Mouse (Mus musculus): Measurements from ENCODE around the gene Lmln. TPM values are rescaled to one million over a fixed set of nuclear protein-coding genes. Genes with fewer than 3 reads are reported as not detected.

Gene Lmln
- 10 to 100 TPM; 17.7 to 20.7 TPM for total RNA-seq (2021)
- long read RNA-seq, experiment 1, full-length matches to known transcripts, result 4 of 12 reads
- long read RNA-seq, experiment 1, partial matches to known transcripts, result 1 of 12 reads
- long read RNA-seq, experiment 1, other reads (novel, unspliced or antisense), result 7 of 12 reads
- long read RNA-seq, experiment 2, full-length matches to known transcripts, result 1 of 6 reads
- long read RNA-seq, experiment 2, partial matches to known transcripts, result 1 of 6 reads
- long read RNA-seq, experiment 2, other reads (novel, unspliced or antisense), result 4 of 6 reads

- intact Hi-C loops (cut with DNase I), result no loop called here
- peak; percentile 90 to 92 for DNase-seq (ENCODE audit: low spot score in 2 of 2)
Observed at GRCm38 (mm10) chr16:33062024-33062681, at the start of gene Lmln. Gene Lmln, plus strand, starts transcription at chr16:33062521.

DNA sequence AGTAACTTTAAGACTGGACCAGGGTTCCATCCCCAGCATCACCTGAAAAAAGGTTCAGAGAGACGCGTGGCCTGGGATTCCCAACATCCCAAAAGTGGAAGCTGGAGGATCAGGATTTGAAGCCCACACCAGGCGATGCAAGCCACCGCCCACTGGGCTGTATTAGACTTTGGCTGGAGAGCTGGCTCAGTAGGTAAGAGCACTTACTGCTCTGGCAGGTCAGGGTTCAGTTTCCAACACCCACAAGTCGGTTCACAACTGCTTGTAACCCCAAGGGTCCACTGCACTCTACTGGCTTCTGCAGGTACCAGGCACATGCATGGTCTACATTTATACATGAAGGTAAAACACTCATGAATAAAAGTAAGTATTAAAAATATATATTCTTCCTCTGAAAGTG, 48.5 kb upstream of the Lmln start:
- intact Hi-C loops (cut with DNase I), result loop anchor here (10.0 kb wide), 1 partner anchor 199 kb away; the partner anchor contains the start of gene Smbd1
- no peak for DNase-seq (ENCODE audit: low spot score in 2 of 2)

GRCm38 (mm10) chr16:33014921-33015320, 47.4 kb upstream of the Lmln start:
- DNase-seq (ENCODE audit: low spot score in 2 of 2), result no peak
- intact Hi-C loops (cut with DNase I), result loop anchor here (10.0 kb wide), 1 partner anchor 200 kb away; the partner anchor contains the start of gene Smbd1

GRCm38 (mm10) chr16:33015396-33015907, 46.9 kb upstream of the Lmln start:
- DNase-seq (ENCODE audit: low spot score in 2 of 2), result no peak
- intact Hi-C loops (cut with DNase I), result loop anchor here (10.0 kb wide), 1 partner anchor 201 kb away; the partner anchor contains the start of gene Smbd1

DNA sequence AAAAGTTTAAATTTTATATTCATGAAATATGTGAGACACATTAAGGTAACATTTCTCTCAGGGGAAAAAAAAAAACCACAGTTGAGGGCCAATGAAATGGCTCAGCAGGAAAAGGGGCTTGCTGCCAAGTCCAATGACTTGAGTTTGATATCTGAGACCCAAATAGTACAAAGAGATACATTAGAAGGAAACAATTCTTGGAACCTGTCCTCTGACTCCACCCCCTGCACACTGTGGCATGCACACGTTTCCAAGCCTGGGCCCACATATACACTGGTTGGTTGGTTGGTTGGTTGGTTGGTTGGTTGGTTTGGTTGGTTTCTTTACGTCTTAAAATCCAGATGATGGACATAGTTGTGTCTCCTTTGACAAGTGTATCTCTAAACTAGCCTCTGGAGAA, 46.3 kb upstream of the Lmln start:
- no peak for DNase-seq (ENCODE audit: low spot score in 2 of 2)
- intact Hi-C loops (cut with DNase I), result loop anchor here (10.0 kb wide), 1 partner anchor 201 kb away; the partner anchor contains the start of gene Smbd1

DNA sequence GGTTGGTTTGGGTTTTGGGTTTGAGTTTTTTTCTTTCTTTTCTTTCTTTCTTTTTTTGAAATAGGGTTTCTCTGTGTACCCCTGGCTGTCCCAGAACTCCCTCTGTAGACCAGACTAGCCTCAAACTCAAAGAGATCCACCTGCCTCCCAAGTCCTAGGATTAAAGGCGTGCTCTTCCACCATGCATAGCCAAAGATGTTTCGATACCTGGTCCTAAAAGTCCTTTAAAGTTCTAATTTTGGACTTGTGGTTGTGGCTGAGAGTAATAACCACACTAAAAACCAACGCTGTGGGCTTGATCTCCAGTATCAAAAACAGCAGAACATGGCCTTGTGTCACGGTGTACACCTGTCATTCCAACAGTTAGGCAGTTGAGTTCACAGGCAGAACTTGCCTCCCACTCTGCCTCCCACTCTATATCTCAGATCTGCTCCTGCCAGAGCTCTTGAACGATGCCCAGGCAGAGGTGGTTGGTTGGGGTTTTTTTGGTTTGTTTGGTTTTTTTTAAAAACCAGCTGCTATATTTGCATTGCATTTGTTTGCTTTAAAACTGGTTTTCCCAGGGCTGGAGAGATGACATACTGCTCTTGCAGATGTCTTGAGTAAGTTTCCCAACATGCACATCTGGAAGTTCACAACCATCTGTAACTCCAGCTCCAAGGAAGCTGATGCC, 44.5 kb upstream of the Lmln start:
- no peak for DNase-seq (ENCODE audit: low spot score in 2 of 2)
- intact Hi-C loops (cut with DNase I), result loop anchor here (10.0 kb wide), 1 partner anchor 203 kb away; the partner anchor contains the start of gene Smbd1

DNA sequence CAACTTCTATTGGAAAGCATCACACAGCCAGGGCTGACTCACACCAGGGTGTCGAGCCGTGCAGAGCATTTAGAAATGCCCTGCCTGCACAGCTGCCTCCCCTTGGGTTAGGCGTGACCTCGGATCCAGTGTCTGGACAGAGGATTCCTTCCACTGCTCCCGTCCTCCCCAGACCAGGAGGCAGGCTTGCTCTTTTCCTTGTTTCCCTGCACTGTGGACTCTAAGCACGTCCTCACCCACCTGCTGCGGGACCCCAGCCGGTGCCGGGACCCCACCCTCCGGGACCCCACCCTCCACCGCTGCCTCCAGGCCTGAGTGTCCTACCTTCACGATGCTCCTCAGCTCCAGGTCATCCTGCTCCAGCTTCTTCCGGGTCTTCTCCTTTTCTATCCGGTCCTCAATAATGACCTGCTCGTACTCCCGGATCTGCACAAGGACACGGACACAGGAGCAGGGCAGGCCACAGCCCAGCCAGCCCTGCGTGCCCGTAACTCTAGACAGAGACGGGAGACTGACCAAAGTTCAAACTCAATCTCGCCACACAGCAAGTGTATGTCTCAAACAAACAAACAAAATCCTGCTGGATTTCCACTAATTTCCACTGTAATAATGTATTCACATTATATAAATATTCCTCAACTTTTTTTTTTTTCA, 43.1 kb upstream of the Lmln start:
- intact Hi-C loops (cut with DNase I), result loop anchor here (10.0 kb wide), 1 partner anchor 204 kb away; the partner anchor contains the start of gene Smbd1
- DNase-seq (ENCODE audit: low spot score in 2 of 2), result no peak

- intact Hi-C loops (cut with DNase I), result loop anchor here (10.0 kb wide), 1 partner anchor 133 kb away; no protein-coding TSS in a partner anchor
Observed at GRCm38 (mm10) chr16:33021381-33021780, 40.9 kb upstream of the Lmln start.

DNA sequence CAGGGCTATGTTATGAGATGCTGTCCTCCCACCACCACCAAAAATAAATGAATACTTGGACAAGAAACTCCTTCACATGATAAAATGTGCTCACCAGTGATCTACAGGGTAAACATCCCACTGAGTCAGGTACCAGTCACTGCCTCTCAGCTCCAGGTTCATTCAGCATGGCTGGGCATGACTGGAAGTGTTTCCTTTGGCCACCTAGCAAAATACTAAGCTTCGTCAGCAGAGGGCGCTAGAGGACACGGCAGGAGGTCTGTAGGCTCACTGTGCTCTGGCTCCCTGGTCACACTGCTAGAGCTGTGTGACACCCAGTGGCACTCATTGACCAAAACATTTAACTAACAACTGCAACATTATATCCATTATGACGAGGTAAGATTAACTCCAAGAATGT, 38.6 kb upstream of the Lmln start:
- DNase-seq (ENCODE audit: low spot score in 2 of 2), result peak; percentile 82 to 87
- intact Hi-C loops (cut with DNase I), result loop anchor here (10.0 kb wide), 1 partner anchor 131 kb away; no protein-coding TSS in a partner anchor

More at GRCm38 (mm10) chr16:33021381-33021780, 40.9 kb upstream of the Lmln start:
- DNase-seq (ENCODE audit: low spot score in 2 of 2), result no peak

GRCm38 (mm10) chr16:33024456-33025104, 37.7 kb upstream of the Lmln start:
- intact Hi-C loops (cut with DNase I), result loop anchor here (10.0 kb wide), 1 partner anchor 130 kb away; no protein-coding TSS in a partner anchor
- peak in 1 of 2 experiments; percentile 30 for DNase-seq (ENCODE audit: low spot score in 2 of 2)

GRCm38 (mm10) chr16:33026357-33026756, 36.0 kb upstream of the Lmln start:
- intact Hi-C loops (cut with DNase I), result loop anchor here (10.0 kb wide), 1 partner anchor 128 kb away; no protein-coding TSS in a partner anchor
- peak; percentile 53 to 55 for DNase-seq (ENCODE audit: low spot score in 2 of 2)

- DNase-seq (ENCODE audit: low spot score in 2 of 2), result no peak
- intact Hi-C loops (cut with DNase I), result no loop called here
Observed at GRCm38 (mm10) chr16:33036006-33036405, 26.3 kb upstream of the Lmln start.

DNA sequence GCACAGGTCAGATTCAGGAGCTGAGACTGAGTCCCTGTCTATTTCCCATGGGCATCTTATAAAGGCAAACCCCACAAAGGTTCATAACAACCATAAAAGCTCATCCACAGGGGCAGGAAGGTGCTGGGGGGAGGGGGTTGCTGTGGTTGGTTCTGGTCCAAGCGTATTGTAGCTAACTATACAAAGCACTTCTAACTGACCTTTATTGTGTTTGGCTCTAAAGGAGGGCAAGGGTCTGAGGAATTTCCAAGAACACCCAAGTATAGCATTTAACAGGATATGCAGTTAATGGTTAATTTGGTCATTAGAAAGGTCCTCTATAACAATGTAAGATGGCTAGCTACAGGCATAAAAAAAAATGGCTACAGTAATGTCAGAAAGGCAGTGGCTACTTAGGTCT, 19.6 kb upstream of the Lmln start:
- intact Hi-C loops (cut with DNase I), result loop anchor here (10.0 kb wide), 1 partner anchor 228 kb away; the partner anchor contains the start of gene Smbd1
- no peak for DNase-seq (ENCODE audit: low spot score in 2 of 2)

DNA sequence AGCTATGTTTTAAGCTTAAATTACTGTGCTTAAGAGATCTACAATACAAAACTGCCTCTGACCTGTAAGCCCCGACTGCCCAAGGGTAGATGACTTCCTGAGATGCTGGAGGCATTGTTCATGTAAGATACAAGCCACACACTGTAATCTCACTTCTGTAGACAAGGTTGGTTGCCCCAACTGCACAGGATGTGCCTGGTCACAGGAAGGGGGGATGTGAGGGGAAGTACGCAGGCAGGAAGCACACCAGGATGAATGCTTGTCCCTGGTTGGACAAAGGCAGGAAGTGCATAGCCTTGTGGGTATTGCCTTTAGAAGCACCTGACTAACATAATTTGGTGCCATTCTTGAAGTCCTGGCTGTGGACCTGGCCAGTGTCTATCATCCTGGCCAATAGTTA, 19.1 kb upstream of the Lmln start:
- no peak for DNase-seq (ENCODE audit: low spot score in 2 of 2)
- intact Hi-C loops (cut with DNase I), result loop anchor here (10.0 kb wide), 1 partner anchor 228 kb away; the partner anchor contains the start of gene Smbd1

DNA sequence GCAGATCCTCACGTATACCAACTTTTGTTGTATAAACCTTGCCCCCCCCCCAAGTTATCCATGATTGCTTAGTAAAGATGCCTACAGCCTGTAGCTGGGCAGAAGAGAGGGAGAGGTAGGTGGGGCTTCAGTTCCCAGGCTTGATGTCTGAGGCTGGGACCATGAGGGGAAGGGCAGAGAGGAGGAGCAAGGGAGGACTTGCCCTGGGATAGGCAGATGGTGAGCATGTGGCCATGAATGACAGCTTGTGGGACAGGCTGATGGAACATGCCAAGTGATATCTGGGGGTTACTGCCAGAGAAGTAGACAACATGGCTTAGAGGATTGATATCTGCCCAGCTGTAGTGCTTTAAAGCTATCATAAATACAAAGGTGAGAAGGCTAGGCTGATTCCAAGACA, 14.3 kb upstream of the Lmln start:
- intact Hi-C loops (cut with DNase I), result loop anchor here (10.0 kb wide), 1 partner anchor 233 kb away; the partner anchor contains the start of gene Smbd1
- no peak for DNase-seq (ENCODE audit: low spot score in 2 of 2)

GRCm38 (mm10) chr16:33048686-33049085, 13.6 kb upstream of the Lmln start:
- intact Hi-C loops (cut with DNase I), result loop anchor here (10.0 kb wide), 1 partner anchor 234 kb away; the partner anchor contains the start of gene Smbd1
- no peak for DNase-seq (ENCODE audit: low spot score in 2 of 2)

GRCm38 (mm10) chr16:33049809-33050208, 12.5 kb upstream of the Lmln start:
- intact Hi-C loops (cut with DNase I), result loop anchor here (10.0 kb wide), 1 partner anchor 235 kb away; the partner anchor contains the start of gene Smbd1
- no peak for DNase-seq (ENCODE audit: low spot score in 2 of 2)

- intact Hi-C loops (cut with DNase I), result no loop called here
- no peak for DNase-seq (ENCODE audit: low spot score in 2 of 2)
Observed at GRCm38 (mm10) chr16:33053141-33053540, 9.2 kb upstream of the Lmln start.
